Mouse (Mus musculus) forebrain, embryonic 16.5 days (tissue): ENCODE data around the gene Anapc15-ps. TPM values are rescaled to one million over a fixed set of nuclear protein-coding genes. Genes with fewer than 3 reads are reported as not detected.

ENCODE experiments used
- ATAC-seq: fragments of 200-750 bp; cut with Nextera tagmentation; 2 replicates; pipeline ENCODE4 v1.8.0; 2017; ENCODE audit warnings: mild to moderate bottlenecking, moderate library complexity
- H3K27ac ChIP-seq: fragments of 300-500 bp; sonication (generic); 2 replicates; pipeline ENCODE4 v1.5.1; 2014; ENCODE audit warnings: low read length, control low read depth
- H3K27me3 ChIP-seq: fragments of 300-500 bp; sonication (generic); replicated peaks from 2 replicates; pipeline ENCODE4 v1.6.1; 2014; ENCODE audit warnings: low read length; ENCODE audit not compliant: control insufficient read depth, insufficient read depth
- H3K36me3 ChIP-seq: fragments of 300-500 bp; sonication (generic); 2 replicates; pipeline ENCODE4 v1.6.1; 2014; ENCODE audit not compliant: control insufficient read depth, insufficient read depth
- H3K4me1 ChIP-seq: fragments of 300-500 bp; sonication (generic); replicated peaks from 2 replicates; pipeline ENCODE4 v1.6.1; 2014; ENCODE audit warnings: low read length; ENCODE audit not compliant: control insufficient read depth, insufficient read depth
- H3K4me2 ChIP-seq: fragments of 300-500 bp; sonication (generic); 2 replicates; pipeline ENCODE4 v1.6.1; 2014; ENCODE audit warnings: mild to moderate bottlenecking, low read length, control low read depth
- H3K4me3 ChIP-seq: fragments of 300-500 bp; sonication (generic); replicated peaks from 2 replicates; pipeline ENCODE4 v1.5.1; 2014; ENCODE audit warnings: mild to moderate bottlenecking, low read length, control low read depth
- H3K9ac ChIP-seq: fragments of 300-500 bp; sonication (generic); replicated peaks from 2 replicates; pipeline ENCODE4 v1.6.1; 2014; ENCODE audit warnings: low read depth, low read length, control low read depth
- H3K9me3 ChIP-seq: fragments of 300-500 bp; sonication (generic); 2 replicates; pipeline ENCODE4 v1.6.1; 2016; ENCODE audit warnings: low read length; ENCODE audit not compliant: control insufficient read depth
- WGBS: fragments of 180-500 bp; shearing (Covaris S2); extraction: QIAGEN DNeasy Blood & Tissue Kit; methylation state at CpG from one replicate; pipeline ENCODE4 v1.1.7; 2014; 5-methylcytosine and 5-hydroxymethylcytosine counted together
- polyA plus RNA-seq: library from polyadenylated mRNA; unstranded; fragments of >200 nt; fragmentation: Nextera tagmentation; extraction: Ambion mirVana; gene quantifications from 2 replicates; pipeline ENCODE4 v1.2.1, GENCODE M21; 2015

Anapc15-ps gene
- polyA plus RNA-seq, 1 experiment from 2014 or later = not detected

DNA sequence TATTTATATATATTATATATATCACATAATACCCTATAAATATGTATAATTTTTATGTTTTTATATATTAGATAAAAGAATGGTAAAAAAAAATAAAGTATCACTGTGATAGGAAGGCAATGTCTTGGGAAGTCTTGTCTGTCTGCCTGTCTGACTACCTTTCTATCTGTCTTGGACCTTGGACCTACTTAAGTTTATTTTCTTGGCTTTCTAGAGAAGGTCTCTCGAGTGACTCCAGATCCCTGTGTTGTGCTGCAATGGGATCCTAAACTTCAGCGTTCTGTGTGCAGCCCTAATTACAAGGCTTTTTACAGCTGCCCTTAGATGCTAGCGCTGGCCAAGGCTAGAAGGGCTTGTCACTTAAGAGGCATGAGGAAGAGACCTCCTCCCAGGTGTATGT lies 8.6 kb downstream of the Anapc15-ps start:
- H3K4me3 ChIP-seq = no peak overlapping the region
- H3K9me3 ChIP-seq = no peaks in the 10 kb centered on the region
- no peaks in the 10 kb centered on the region for H3K4me1 ChIP-seq
- 90% methylated on average over 3 of the region's 3 CpGs for WGBS
- no peak overlapping the region for H3K4me2 ChIP-seq
- no peak for ATAC-seq
- H3K9ac ChIP-seq = no peak overlapping the region
- H3K27me3 ChIP-seq = no peaks in the 10 kb centered on the region
- no peaks in the 10 kb centered on the region for H3K36me3 ChIP-seq
- H3K27ac ChIP-seq = no peak overlapping the region

DNA sequence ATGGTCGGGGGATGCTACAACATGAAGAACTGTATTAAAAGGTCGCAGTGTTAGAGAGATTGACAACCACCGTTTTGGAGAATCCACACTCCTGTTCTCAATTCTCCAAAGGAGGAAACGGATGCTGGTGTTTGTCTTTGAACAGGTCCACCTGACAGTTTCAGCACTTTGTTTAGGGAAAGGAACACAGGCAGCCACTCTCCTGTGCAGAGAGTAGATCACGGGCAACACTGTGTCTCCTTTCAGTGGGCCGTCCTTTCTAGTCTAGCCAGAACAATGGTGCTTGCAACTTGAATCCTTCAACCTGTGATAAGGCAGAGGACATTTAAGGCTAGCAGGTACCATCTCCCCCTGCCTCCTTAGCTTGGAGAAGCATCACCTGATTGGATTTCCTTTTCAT lies 12.9 kb downstream of the Anapc15-ps start:
- Histone ChIP-seq H3K9me3 (no peaks in the 10 kb centered on the region), H3K4me3 (no peak overlapping the region), H3K36me3 (no peaks in the 10 kb centered on the region), H3K4me2 (no peak overlapping the region), H3K27me3 (no peaks in the 10 kb centered on the region), H3K4me1 (0 out of 2 replicates have a peak, but pooled peaks cover 3% of the 10 kb centered on the region), H3K9ac (no peak overlapping the region), H3K27ac (no peak overlapping the region)
- ATAC-seq = no peak
- 84% methylated on average over 6 of the region's 6 CpGs for WGBS

DNA sequence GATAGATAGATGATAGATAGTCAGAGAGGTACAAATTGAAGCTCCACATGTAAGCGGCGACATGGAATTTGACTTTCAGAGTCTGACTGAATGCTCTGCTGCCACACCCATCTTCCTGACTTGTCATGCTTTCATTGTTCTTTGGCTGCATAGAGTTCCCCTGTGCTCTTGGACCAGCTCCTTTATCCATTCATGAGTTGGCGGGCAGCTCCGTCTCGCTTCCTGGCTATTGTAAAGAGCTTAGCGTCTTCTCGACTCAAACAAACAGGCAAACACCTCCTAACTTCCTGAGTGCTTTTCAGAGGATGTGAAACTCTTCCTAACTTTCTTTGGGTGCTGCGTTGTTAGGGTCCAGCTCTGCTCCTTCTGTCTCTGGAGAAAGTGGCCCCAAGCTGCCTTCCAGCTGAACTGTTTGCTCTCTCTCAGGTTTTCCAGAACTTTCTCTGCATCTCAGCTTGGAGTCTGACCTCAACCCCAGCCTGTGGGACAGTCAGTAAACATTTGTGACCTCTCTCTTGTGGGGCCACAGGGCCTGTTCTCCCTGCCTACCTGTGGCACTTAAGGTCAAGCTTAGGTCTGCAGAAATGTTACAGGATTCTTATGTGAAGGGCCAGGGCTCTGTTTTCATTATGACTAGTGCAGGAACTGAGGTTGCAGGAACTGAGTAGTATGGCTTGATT lies 13.6 kb downstream of the Anapc15-ps start:
- Histone ChIP-seq H3K9me3 (no peaks in the 10 kb centered on the region), H3K36me3 (no peaks in the 10 kb centered on the region), H3K27ac (no peak overlapping the region), H3K27me3 (no peaks in the 10 kb centered on the region), H3K9ac (no peak overlapping the region), H3K4me1 (0 out of 2 replicates have a peak, but pooled peaks cover 3% of the 10 kb centered on the region), H3K4me3 (no peak overlapping the region), H3K4me2 (no peak overlapping the region)
- ATAC-seq = no peak
- WGBS = 32% methylated on average over 8 of the region's 8 CpGs

- no peaks in the 10 kb centered on the region for H3K36me3 ChIP-seq
- no peak overlapping the region for H3K4me3 ChIP-seq
- no peaks in the 10 kb centered on the region for H3K9me3 ChIP-seq
- 0 out of 2 replicates have a peak, but pooled peaks cover 3% of the 10 kb centered on the region for H3K4me1 ChIP-seq
- no peak overlapping the region for H3K9ac ChIP-seq
- 35% methylated on average over 6 of the region's 6 CpGs for WGBS
- peak; percentile 49; the same call in 1 of the 2 replicates for ATAC-seq
- H3K27ac ChIP-seq = no peak overlapping the region
- no peaks in the 10 kb centered on the region for H3K27me3 ChIP-seq
- no peak overlapping the region for H3K4me2 ChIP-seq
Measured at GRCm38 (mm10) chr10:95658836-95659343, 14.4 kb downstream of the Anapc15-ps start.

DNA sequence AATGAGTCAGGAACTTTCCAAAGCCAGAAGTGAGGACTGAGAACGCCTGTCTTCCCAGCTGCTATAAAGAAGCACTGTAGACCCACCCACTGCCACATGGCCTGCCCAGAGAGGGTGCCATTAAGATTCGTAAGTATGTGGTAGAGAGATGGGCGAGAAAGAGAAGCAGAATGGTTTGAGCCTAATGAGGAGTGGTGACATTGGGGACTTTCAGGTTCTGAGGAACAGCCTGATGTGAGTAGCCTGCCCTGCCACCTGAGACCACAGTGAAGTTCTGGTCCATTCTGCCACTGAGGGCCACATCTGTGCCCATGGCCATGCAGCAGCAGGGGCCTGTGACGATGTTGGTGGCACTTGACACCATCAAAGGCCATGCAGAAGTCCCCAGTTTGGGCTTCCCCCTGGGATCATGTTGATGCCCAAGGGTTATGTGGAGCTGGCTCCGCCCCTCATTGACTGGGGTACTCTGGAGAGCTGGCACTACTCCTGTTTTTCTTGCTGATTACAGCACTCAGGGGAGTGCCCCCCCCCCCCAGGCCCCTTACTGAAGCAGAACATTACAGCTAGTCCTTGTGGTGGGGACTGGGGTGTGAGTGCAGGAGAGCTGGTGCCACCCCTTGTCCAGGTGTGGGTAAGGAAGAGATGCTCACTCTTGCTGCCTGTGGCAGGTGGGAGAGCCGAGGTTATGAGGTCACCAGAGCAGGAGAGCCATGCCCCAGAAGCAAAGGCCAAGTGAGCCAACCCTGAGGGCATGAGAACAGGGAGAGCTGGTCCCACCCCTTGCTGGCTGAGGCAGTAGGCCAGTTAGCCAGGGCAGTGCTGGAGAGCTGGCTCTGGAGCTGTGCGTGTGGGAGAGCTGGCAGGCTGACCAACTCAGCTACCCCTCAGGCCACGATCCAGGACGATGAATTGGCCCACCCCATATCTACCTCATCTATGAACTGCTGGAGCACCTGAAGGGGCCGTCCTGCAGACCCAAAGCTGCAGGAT lies 16.7 kb downstream of the Anapc15-ps start:
- no peaks in the 10 kb centered on the region for H3K27me3 ChIP-seq
- WGBS = 91% methylated on average over 10 of the region's 10 CpGs
- ATAC-seq = no peak

GRCm38 (mm10) chr10:95652131-95652530 lies 21.1 kb downstream of the Anapc15-ps start:
- Histone ChIP-seq H3K9ac (no peak overlapping the region), H3K4me3 (no peak overlapping the region), H3K4me1 (no peaks in the 10 kb centered on the region), H3K9me3 (no peaks in the 10 kb centered on the region), H3K27ac (no peak overlapping the region), H3K27me3 (no peaks in the 10 kb centered on the region), H3K4me2 (no peak overlapping the region), H3K36me3 (no peaks in the 10 kb centered on the region)
- no peak for ATAC-seq
- 90% methylated on average over 5 of the region's 5 CpGs for WGBS

More for the DNA sequence above, 16.7 kb downstream of the Anapc15-ps start:
- no peak overlapping the region for H3K27ac ChIP-seq
- H3K4me2 ChIP-seq = no peak overlapping the region
- no peaks in the 10 kb centered on the region for H3K9me3 ChIP-seq
- no peak overlapping the region for H3K9ac ChIP-seq
- no peaks in the 10 kb centered on the region for H3K36me3 ChIP-seq
- H3K4me1 ChIP-seq = 0 out of 2 replicates have a peak, but pooled peaks cover 3% of the 10 kb centered on the region
- H3K4me3 ChIP-seq = no peak overlapping the region

DNA sequence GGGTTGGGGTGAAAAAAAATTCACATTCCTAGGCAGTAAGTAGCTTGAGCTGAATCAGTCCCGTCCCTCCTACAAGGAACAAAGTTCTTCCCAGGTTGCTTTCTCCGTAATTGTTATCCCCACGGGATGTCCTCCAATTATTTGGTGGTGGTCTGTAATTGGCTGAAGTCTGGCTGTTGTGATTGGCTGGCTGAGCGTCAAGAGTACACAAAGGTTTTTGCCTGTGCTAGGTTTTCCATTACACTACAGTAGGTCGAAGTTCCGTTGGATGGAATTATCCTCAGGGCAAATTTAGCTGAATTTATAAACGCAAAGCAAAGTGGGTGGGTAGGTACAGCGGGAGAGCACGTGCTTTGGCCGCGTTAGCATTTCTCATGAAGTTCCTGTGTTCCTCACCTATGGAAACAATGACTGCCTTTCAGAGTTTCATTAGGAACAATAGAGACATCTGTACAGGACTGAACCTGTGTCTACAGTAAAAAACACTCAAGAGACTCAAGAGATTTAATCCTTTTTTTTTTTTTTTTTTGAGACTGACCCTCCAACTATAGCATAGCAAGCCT lies 24.8 kb downstream of the Anapc15-ps start:
- H3K9me3 ChIP-seq = no peaks in the 10 kb centered on the region
- no peak overlapping the region for H3K4me2 ChIP-seq
- H3K9ac ChIP-seq = no peak overlapping the region
- no peak overlapping the region for H3K27ac ChIP-seq
- H3K36me3 ChIP-seq = no peaks in the 10 kb centered on the region
- no peak overlapping the region for H3K4me3 ChIP-seq
- no peaks in the 10 kb centered on the region for H3K27me3 ChIP-seq
- ATAC-seq = no peak
- WGBS = 82% methylated on average over 11 of the region's 11 CpGs
- no peaks in the 10 kb centered on the region for H3K4me1 ChIP-seq

- Histone ChIP-seq H3K9me3 (no peaks in the 10 kb centered on the region), H3K4me1 (no peaks in the 10 kb centered on the region), H3K4me2 (no peak overlapping the region), H3K27me3 (no peaks in the 10 kb centered on the region), H3K27ac (no peak overlapping the region), H3K9ac (no peak overlapping the region), H3K4me3 (no peak overlapping the region), H3K36me3 (no peaks in the 10 kb centered on the region)
- no peak for ATAC-seq
- WGBS = 85% methylated on average over 9 of the region's 9 CpGs
Measured at GRCm38 (mm10) chr10:95647128-95647527, 26.1 kb downstream of the Anapc15-ps start.

GRCm38 (mm10) chr10:95646576-95646975 lies 26.7 kb downstream of the Anapc15-ps start:
- no peaks in the 10 kb centered on the region for H3K36me3 ChIP-seq
- no peak overlapping the region for H3K4me2 ChIP-seq
- H3K27ac ChIP-seq = no peak overlapping the region
- H3K9me3 ChIP-seq = no peaks in the 10 kb centered on the region
- H3K4me3 ChIP-seq = no peak overlapping the region
- no peaks in the 10 kb centered on the region for H3K4me1 ChIP-seq
- 93% methylated on average over 10 of the region's 10 CpGs for WGBS
- H3K9ac ChIP-seq = no peak overlapping the region
- H3K27me3 ChIP-seq = no peaks in the 10 kb centered on the region
- no peak for ATAC-seq
